Mouse (Mus musculus): ENCODE measurements around the gene Sf3b4.

DNA sequence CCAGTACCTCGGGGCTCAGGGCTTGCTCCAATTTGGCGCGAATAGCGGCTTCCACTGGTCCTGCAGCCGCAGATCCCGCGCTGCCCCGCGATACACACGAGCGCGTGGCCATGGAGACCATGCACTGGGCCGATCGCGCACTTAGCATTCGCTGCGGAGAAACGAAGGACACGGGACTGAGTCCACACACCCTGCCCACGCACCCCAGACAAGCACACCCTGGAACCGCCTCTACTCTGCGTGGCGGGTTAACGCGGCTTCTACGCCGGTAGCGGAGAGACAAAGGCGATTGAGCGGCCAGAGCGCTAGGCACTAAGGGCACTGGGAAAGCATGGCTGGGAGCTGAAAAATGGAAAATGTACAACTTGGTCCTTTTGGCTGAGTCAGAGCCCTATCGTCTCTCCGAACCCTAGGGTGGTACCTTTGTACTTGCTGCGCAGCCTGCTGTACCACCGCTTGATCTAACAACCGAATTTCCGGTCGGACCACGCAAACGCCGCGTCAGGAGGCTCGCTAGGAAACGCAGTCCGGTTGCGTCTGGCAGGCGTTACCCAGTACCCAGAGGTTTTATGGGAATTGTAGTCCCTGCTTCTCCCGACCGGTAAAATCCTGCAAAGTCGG is 25.1 kb downstream of the Sf3b4 start:
- peak; percentile 33; the same call in 1 of the 2 replicates for TF ChIP-seq CTCF (IDR thresholded peaks at IDR 0.05; ENCODE audit: low read depth)
- no peak for TF ChIP-seq EP300 (optimal IDR thresholded peaks at IDR 0.05)

Data from stomach, postnatal 0 days (tissue).